Mouse (Mus musculus): Measurements from ENCODE around the gene Mesp1.
A peak's percentile ranks its signal among the peaks of the same experiment; 100 is the strongest.

Gene Mesp1

GRCm38 (mm10) chr7:79793688-79794087 lies at the start of gene Mesp1:
Gene Mesp1, minus strand, starts transcription at chr7:79793788.
- no peak for DNase-seq

GRCm38 (mm10) chr7:79842163-79842562 lies 48.6 kb upstream of the Mesp1 start:
- DNase-seq: no peak

- no peak for DNase-seq
These were observed 43.7 kb upstream of the Mesp1 start for GRCm38 (mm10) chr7:79837247-79837646.

GRCm38 (mm10) chr7:79835196-79835595 lies 41.6 kb upstream of the Mesp1 start:
- no peak for DNase-seq

- no peak for DNase-seq
These were observed 39.4 kb upstream of the Mesp1 start for GRCm38 (mm10) chr7:79832980-79833379.

- no peak for DNase-seq
These were observed 38.0 kb upstream of the Mesp1 start for GRCm38 (mm10) chr7:79831585-79831984.

- no peak for DNase-seq
These were observed 37.6 kb upstream of the Mesp1 start for GRCm38 (mm10) chr7:79831145-79831544.

GRCm38 (mm10) chr7:79828341-79828740 lies 34.8 kb upstream of the Mesp1 start:
- no peak for DNase-seq

GRCm38 (mm10) chr7:79822092-79822695 lies 28.6 kb upstream of the Mesp1 start:
- no peak for DNase-seq

GRCm38 (mm10) chr7:79819996-79820395 lies 26.4 kb upstream of the Mesp1 start:
- DNase-seq: no peak

- DNase-seq: no peak
These were observed 25.9 kb upstream of the Mesp1 start for GRCm38 (mm10) chr7:79819515-79819914.

- DNase-seq: no peak
These were observed 24.7 kb upstream of the Mesp1 start for GRCm38 (mm10) chr7:79818321-79818720.

- no peak for DNase-seq
These were observed 19.8 kb upstream of the Mesp1 start for GRCm38 (mm10) chr7:79813409-79813808.

GRCm38 (mm10) chr7:79810611-79811506 lies 17.3 kb upstream of the Mesp1 start, which contains the start of gene Mesp2:
Gene Mesp2, plus strand, starts transcription at chr7:79810727.
- peak; percentile 68 to 72 for DNase-seq

- no peak for DNase-seq
These were observed 15.0 kb upstream of the Mesp1 start for GRCm38 (mm10) chr7:79808561-79808960.

GRCm38 (mm10) chr7:79803887-79804286 lies 10.3 kb upstream of the Mesp1 start:
- DNase-seq: no peak

GRCm38 (mm10) chr7:79802037-79802436 lies 8.4 kb upstream of the Mesp1 start:
- no peak for DNase-seq

GRCm38 (mm10) chr7:79801391-79801790 lies 7.8 kb upstream of the Mesp1 start:
- no peak for DNase-seq

- no peak for DNase-seq
These were observed 6.7 kb upstream of the Mesp1 start for GRCm38 (mm10) chr7:79800336-79800735.

- no peak for DNase-seq
These were observed 5.9 kb upstream of the Mesp1 start for GRCm38 (mm10) chr7:79799506-79799905.

- peak; percentile 69 to 70 for DNase-seq
These were observed 5.5 kb upstream of the Mesp1 start for GRCm38 (mm10) chr7:79799048-79799447.

GRCm38 (mm10) chr7:79798606-79799005 lies 5.0 kb upstream of the Mesp1 start:
- no peak for DNase-seq

GRCm38 (mm10) chr7:79792635-79793421 lies 760 bp downstream of the Mesp1 start:
- DNase-seq: peak; percentile 36 to 39

Data from B cell, adult 2 months (primary cell).